Mouse (Mus musculus) testis, adult 2 months (tissue): ENCODE results near the gene Zbtb17.

Experiments used
- CTCF ChIP-seq: fragments of 200-500 bp; IDR thresholded peaks from 2 replicates; pipeline ENCODE4 v1.5.1; 2012; ENCODE audit warnings: low read depth, mild to moderate bottlenecking, inconsistent platforms, low read length, moderate library complexity; ENCODE audit not compliant: control insufficient read depth, insufficient read depth, insufficient replicate concordance
- POLR2A ChIP-seq: fragments of 200-500 bp; IDR thresholded peaks from 2 replicates; pipeline ENCODE4 v1.6.1; 2012; ENCODE audit warnings: low read depth, mild to moderate bottlenecking, inconsistent platforms, low read length, moderate library complexity; ENCODE audit not compliant: control insufficient read depth

- TF ChIP-seq CTCF: no peak
- no peak for TF ChIP-seq POLR2A
Observed at GRCm38 (mm10) chr4:141423691-141424431, 20.6 kb upstream of the Zbtb17 start.
